Mouse (Mus musculus) C2C12 (cell line): Measurements from ENCODE around the gene Kank2. TPM values are rescaled to one million over a fixed set of nuclear protein-coding genes. Genes with fewer than 3 reads are reported as not detected.
A peak's percentile ranks its signal among the peaks of the same experiment; 100 is the strongest.

ENCODE experiments used
- H3K27me3 ChIP-seq: one replicate; pipeline ENCODE4 v1.6.1; 2011; ENCODE audit not compliant: control insufficient read depth, insufficient read depth, insufficient read length
- H3K36me3 ChIP-seq: one replicate; pipeline ENCODE4 v1.6.1; 2011; ENCODE audit not compliant: control insufficient read depth, insufficient read depth
- H3K4me3 ChIP-seq: one replicate; pipeline ENCODE4 v1.5.1; 2011; ENCODE audit warnings: mild to moderate bottlenecking, control low read depth; ENCODE audit not compliant: poor library complexity, insufficient read depth, severe bottlenecking
- H3K79me2 ChIP-seq: one replicate; pipeline ENCODE4 v1.6.1; 2011; ENCODE audit not compliant: control insufficient read depth, insufficient read depth
- H3K79me3 ChIP-seq: one replicate; pipeline ENCODE4 v1.6.1; 2011; ENCODE audit warnings: low read depth, control low read depth
- H3ac ChIP-seq: one replicate; pipeline ENCODE3; 2011; ENCODE audit warnings: low read depth; ENCODE audit not compliant: control insufficient read depth, insufficient read length
- CEBPB ChIP-seq: IDR thresholded peaks from one replicate; pipeline ENCODE4 v1.6.1; 2011; ENCODE audit warnings: low read depth, mild to moderate bottlenecking, control low read depth, moderate library complexity
- CTCF ChIP-seq: IDR thresholded peaks from one replicate; pipeline ENCODE4 v1.5.1; 2011; ENCODE audit not compliant: control insufficient read depth, insufficient read depth, insufficient read length
- FOSL1 ChIP-seq: IDR thresholded peaks from one replicate; pipeline ENCODE4 v1.8.0; 2011; ENCODE audit warnings: mild to moderate bottlenecking, low read length; ENCODE audit not compliant: poor library complexity, insufficient read depth, severe bottlenecking
- MAX ChIP-seq: IDR thresholded peaks from one replicate; pipeline ENCODE4 v1.6.1; 2011; ENCODE audit warnings: mild to moderate bottlenecking, control low read depth
- MYOD1 ChIP-seq: IDR thresholded peaks from one replicate; pipeline ENCODE4 v1.6.1; 2011; ENCODE audit warnings: low read depth; ENCODE audit not compliant: control insufficient read depth, insufficient read length
- MYOG ChIP-seq: IDR thresholded peaks from one replicate; pipeline ENCODE4 v1.6.1; 2011; ENCODE audit not compliant: control insufficient read depth, insufficient read length; ENCODE audit errors: extremely low read depth
- USF1 ChIP-seq: IDR thresholded peaks from one replicate; pipeline ENCODE4 v1.6.1; 2011; ENCODE audit warnings: low read depth, mild to moderate bottlenecking, control low read depth, moderate library complexity
- polyA plus RNA-seq: library from polyadenylated mRNA; unstranded; fragments of >200 nt; fragmentation: generic; extraction: Trizol; gene quantifications from one replicate; pipeline ENCODE4 v1.2.1, GENCODE M21; 2012; ENCODE audit warnings: missing spikeins

Kank2 gene
- polyA plus RNA-seq, 1 experiment = 43.3 TPM

- TF ChIP-seq CEBPB (no peak), CTCF (no peak), USF1 (no peak), MYOG (no peak), FOSL1 (no peak), MAX (no peak), MYOD1 (no peak)
Observed at GRCm38 (mm10) chr9:21842391-21842790, 43.8 kb upstream of the Kank2 start.

GRCm38 (mm10) chr9:21841340-21841739 is 42.8 kb upstream of the Kank2 start:
- no peak overlapping the region for H3ac ChIP-seq
- H3K27me3 ChIP-seq = no peaks in the 10 kb centered on the region
- H3K79me3 ChIP-seq = no peaks in the 10 kb centered on the region
- H3K79me2 ChIP-seq = no peaks in the 10 kb centered on the region
- no peaks in the 10 kb centered on the region for H3K36me3 ChIP-seq
- no peak overlapping the region for H3K4me3 ChIP-seq
- TF ChIP-seq MYOG (no peak), CTCF (no peak), MYOD1 (no peak), MAX (no peak), FOSL1 (no peak), CEBPB (no peak)

More at GRCm38 (mm10) chr9:21842391-21842790, 43.8 kb upstream of the Kank2 start:
- Histone ChIP-seq H3K27me3 (no peaks in the 10 kb centered on the region), H3K36me3 (no peaks in the 10 kb centered on the region), H3ac (no peak overlapping the region), H3K79me3 (no peaks in the 10 kb centered on the region), H3K79me2 (no peaks in the 10 kb centered on the region), H3K4me3 (no peak overlapping the region)

- TF ChIP-seq MYOD1 = no peak
- TF ChIP-seq MYOG = no peak
- peak; percentile 46 for TF ChIP-seq CTCF
- no peaks in the 10 kb centered on the region for H3K79me3 ChIP-seq
- H3K79me2 ChIP-seq = no peaks in the 10 kb centered on the region
- no peak overlapping the region for H3ac ChIP-seq
- H3K36me3 ChIP-seq = no peaks in the 10 kb centered on the region
- no peak overlapping the region for H3K4me3 ChIP-seq
- no peaks in the 10 kb centered on the region for H3K27me3 ChIP-seq
Observed at GRCm38 (mm10) chr9:21840115-21840787, 41.7 kb upstream of the Kank2 start.

DNA sequence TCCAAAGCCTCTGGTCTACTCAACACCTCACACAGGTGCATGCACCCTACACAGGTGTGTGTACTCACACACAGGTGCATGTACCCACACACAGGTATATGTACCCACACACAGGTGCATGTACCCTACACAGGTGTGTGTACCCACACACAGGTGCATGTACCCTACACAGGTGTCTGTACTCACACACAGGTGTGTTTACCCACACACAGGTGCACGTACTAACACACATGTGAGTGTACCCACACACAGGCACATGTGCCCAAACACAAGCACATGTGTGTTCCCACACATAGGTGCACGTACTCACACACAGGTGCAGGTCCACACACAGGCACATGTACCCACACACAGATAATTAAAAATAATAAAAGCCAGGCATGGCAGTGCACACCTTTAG is 39.1 kb upstream of the Kank2 start:
- no peak overlapping the region for H3ac ChIP-seq
- no peaks in the 10 kb centered on the region for H3K79me3 ChIP-seq
- H3K4me3 ChIP-seq = no peak overlapping the region
- no peaks in the 10 kb centered on the region for H3K79me2 ChIP-seq
- H3K27me3 ChIP-seq = no peaks in the 10 kb centered on the region
- TF ChIP-seq USF1 (no peak), FOSL1 (no peak), MYOD1 (no peak), MYOG (no peak), MAX (no peak)
- H3K36me3 ChIP-seq = no peaks in the 10 kb centered on the region

GRCm38 (mm10) chr9:21835258-21835912 is 36.8 kb upstream of the Kank2 start, which contains the start of gene Angptl8:
TSS of gene Angptl8 (plus strand) at chr9:21835510.
- no peaks in the 10 kb centered on the region for H3K79me2 ChIP-seq
- no peak within 1 kb of the TSS for H3ac ChIP-seq
- H3K27me3 ChIP-seq = no peaks in the 10 kb centered on the region
- H3K79me3 ChIP-seq = no peaks in the 10 kb centered on the region
- H3K36me3 ChIP-seq = no peaks in the 10 kb centered on the region
- no peak for TF ChIP-seq CEBPB
- TF ChIP-seq USF1 = no peak
- no peak for TF ChIP-seq CTCF
- TF ChIP-seq MYOD1 = no peak
- no peak for TF ChIP-seq MYOG
- no peak within 1 kb of the TSS for H3K4me3 ChIP-seq
